Mouse (Mus musculus) ZHBTc4 (cell line): ENCODE measurements around the gene Cx3cl1.

Experiments
- DNase-seq: peaks from one replicate; pipeline ENCODE4 v3.0.0-alpha.2; 2011; ENCODE audit warnings: low read depth, low spot score

The Cx3cl1 gene

GRCm38 (mm10) chr8:94773700-94774171 lies 1.9 kb downstream of the Cx3cl1 start:
- no peak for DNase-seq

GRCm38 (mm10) chr8:94774601-94775000 lies 2.8 kb downstream of the Cx3cl1 start:
- DNase-seq = no peak

GRCm38 (mm10) chr8:94776346-94776745 lies 4.5 kb downstream of the Cx3cl1 start:
- no peak for DNase-seq

DNA sequence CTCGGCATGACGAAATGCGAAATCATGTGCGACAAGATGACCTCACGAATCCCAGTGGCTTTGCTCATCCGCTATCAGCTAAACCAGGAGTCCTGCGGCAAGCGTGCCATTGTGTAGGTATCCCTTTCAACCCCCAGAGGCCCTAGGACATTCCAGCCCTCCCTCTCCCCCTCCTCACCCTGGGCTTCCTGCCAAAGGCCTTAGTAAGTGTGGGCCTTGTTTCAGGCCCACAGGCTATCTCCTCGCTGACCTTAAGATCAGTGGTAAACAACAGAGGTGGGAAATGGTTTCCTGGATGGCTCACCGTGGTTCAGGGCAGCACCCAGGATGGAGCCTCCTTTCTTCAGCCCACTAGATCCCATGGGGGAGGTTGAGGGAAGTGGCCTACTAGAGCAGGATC lies 6.2 kb downstream of the Cx3cl1 start:
- no peak for DNase-seq

DNA sequence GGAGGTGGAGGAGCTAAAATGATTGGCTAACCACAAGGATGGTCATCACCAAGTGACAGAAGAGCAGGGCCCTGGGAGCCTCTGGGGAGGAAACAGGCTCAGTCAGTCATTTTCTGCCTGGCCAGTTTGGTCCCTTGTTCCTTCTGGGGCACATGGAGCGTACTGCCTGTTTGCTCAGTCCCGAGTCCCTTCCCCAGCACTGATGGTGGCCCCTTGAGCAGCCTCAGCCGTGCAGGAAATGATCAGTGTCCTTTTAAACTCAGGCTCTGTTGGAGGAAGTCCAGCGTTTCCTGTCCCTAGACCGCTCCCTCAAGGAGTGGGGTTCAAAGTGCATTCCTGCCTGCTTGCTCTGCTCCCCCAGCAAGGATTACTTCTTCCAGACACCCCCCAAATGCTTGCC lies 6.7 kb downstream of the Cx3cl1 start:
- DNase-seq = no peak

GRCm38 (mm10) chr8:94778895-94779533 lies 7.2 kb downstream of the Cx3cl1 start:
- DNase-seq = no peak

DNA sequence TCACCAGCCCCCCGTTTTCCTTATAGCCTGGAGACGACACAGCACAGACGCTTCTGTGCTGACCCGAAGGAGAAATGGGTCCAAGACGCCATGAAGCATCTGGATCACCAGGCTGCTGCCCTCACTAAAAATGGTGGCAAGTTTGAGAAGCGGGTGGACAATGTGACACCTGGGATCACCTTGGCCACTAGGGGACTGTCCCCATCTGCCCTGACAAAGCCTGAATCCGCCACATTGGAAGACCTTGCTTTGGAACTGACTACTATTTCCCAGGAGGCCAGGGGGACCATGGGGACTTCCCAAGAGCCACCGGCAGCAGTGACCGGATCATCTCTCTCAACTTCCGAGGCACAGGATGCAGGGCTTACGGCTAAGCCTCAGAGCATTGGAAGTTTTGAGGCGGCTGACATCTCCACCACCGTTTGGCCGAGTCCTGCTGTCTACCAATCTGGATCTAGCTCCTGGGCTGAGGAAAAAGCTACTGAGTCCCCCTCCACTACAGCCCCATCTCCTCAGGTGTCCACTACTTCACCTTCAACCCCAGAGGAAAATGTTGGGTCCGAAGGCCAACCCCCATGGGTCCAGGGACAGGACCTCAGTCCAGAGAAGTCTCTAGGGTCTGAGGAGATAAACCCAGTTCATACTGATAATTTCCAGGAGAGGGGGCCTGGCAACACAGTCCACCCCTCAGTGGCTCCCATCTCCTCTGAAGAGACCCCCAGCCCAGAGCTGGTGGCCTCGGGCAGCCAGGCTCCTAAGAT lies 7.9 kb downstream of the Cx3cl1 start:
- no peak for DNase-seq

GRCm38 (mm10) chr8:94780491-94781154 lies 8.8 kb downstream of the Cx3cl1 start:
- DNase-seq = no peak

DNA sequence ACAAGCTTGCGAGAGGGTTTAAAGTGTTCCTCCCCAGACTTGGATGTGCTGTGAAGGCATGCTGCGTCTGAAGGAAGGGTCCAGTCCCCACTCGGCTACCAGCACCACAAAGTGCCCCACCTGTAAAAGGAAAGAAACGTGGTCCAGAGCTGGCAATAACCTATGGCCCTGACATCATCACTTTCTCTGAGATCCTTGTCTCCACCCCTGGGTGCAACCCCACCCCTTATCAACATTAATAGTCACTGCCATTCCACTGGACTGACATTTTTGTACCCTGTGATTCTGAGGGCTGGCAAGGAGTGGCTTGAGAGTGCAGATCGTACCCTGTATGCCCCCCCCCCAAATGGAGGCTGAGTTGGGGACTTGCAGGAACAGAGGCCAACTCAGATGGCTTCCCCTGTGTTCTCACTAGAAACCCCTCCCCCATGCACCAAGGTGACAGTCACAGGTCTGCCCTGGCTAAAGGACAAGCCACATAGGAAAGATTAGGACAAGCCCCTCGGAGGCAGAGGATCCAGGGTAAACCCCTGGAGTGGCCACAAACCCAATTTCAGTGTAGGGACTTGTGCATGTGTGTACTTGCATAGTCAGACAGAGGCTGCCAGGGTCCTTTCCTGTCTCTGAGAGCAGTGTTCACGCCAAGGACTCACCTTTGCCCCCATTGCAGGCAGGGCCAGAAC lies 9.5 kb downstream of the Cx3cl1 start:
- DNase-seq = peak; percentile 15

GRCm38 (mm10) chr8:94781838-94782235 lies 10.0 kb downstream of the Cx3cl1 start:
- DNase-seq = peak; percentile 85

- DNase-seq = no peak
These were observed 12.1 kb downstream of the Cx3cl1 start for GRCm38 (mm10) chr8:94783890-94784289.

DNA sequence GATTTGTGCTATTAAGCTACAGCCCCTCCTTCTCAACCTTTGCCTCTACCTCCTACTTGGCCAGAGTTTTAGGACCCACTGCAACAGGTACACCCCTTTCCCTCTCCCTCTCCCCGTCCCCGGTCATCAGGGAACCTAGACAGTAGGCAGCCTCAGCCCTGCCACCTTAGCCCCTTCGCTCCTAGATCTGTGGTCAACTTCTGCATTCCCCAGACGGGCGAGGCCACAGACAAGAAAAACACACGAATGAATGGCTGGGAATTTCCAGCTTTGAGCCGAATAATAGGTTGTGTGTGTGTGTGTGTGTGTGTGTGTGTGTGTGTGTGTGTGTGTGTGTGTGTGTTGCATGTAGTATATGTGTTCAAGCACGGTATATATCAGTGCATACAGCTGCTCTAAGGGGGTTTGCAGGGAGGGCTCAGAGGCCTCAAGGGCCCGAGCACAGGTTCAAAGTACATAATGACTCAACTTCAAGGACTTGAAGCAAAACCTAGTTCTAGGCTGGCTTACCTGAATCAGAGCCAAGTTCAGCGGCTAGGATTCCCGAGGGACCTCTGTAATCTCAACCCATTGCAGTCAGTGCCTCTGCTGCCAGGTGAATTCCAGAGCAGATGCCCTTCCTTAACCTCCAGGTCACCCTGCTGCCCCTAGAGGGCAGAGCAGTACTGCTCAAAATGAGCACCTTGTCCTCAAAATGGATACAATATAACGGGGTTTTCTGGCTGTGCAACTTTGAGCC lies 13.6 kb downstream of the Cx3cl1 start:
- DNase-seq = peak; percentile 69

DNA sequence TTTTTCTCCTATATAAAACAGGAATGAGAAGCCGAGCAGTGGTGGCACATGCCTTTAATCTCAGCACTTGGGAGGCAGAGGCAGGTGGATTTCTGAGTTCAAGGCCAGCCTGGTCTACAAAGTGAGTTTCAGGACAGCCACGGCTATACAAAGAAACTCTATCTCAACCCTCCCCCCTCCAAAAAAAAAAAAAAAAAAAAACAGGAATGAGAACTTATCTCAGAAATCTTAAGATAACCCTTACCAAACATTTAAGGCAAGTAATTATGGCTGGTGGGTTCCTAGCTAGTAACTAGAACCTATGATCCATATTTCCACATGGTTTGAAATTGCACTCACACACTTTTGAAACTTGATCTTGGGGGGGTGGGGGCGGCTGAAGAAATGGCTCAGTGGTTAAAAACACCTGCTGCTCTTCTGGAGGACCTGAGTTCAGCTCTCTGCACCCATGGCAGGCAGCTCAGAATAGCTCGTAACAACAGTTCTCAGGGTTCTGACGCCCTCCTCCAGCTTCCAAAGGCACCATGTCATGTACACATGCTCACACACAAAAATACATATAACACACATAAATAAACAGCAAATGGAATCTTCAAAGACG lies 14.3 kb downstream of the Cx3cl1 start:
- DNase-seq = no peak

GRCm38 (mm10) chr8:94787524-94788501 lies 16.0 kb downstream of the Cx3cl1 start:
- DNase-seq = peak; percentile 91

DNA sequence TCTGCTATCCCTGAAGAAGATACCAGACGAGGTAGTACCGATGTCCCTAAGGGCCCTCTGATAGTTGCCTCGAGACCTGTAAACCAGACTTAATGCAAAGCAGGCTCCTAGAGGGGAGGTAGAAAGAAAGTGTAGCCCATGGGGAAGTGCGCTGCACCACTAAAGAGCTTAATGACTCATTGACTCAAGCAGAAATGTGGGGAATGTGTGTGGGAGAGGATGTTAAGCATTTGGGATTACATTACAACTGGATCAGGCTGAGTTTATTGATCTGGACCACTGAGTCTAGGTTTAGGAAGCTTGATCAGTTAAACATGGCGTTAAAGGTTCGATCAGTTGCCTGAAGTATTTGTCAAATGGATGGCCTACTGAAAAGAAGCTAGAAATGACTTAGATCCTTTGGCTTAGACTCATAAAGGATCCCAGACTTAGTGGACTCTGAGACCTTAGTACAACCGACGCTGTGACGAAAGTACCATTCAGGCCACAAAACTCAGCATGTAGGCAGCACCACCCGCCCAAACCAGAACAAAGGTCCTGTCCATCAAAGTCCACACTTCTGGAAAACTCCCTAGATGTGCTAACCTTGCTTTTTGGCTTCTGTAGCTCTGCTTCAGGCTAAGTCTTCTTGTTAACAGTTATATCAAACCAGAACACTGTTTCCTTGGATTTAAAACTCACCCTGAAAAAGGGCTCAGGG lies 17.6 kb downstream of the Cx3cl1 start:
- DNase-seq = no peak

- DNase-seq = no peak
These were observed 22.6 kb downstream of the Cx3cl1 start for GRCm38 (mm10) chr8:94794368-94794767.

DNA sequence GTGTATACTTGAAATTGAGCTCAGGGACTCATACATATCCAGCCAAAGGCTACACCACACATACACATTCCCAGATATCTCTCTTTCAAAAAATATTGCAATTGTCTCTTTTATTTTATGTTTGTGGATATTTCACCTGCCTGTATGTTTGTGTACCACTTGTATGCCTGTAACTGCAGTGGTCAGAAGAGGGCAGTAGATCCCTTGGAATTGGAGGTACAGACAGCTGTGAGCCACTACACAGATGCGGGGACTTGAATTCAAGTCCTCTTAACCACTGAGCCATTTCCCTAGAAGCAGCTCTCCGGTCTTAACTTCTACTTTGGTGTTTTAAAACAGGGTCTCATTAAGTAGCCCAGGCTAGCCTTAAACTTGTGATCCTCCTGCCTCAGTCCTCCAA lies 23.0 kb downstream of the Cx3cl1 start:
- no peak for DNase-seq

- DNase-seq = peak; percentile 83
These were observed 28.6 kb downstream of the Cx3cl1 start for GRCm38 (mm10) chr8:94800278-94800968.
